Mouse (Mus musculus): ENCODE measurements around the gene Tssk6. TPM values are rescaled to one million over a fixed set of nuclear protein-coding genes. Genes with fewer than 3 reads are reported as not detected.

Gene Tssk6
- polyA plus RNA-seq, 1 experiment from 2014 or later: 3.8 TPM

GRCm38 (mm10) chr8:69882833-69883600 is 19.0 kb upstream of the Tssk6 start:
- no peak overlapping the region; the same call in 1 of the 2 replicates for H3K9ac ChIP-seq
- H3K36me3 ChIP-seq (ENCODE audit: insufficient read depth): no peaks in the 10 kb centered on the region
- H3K4me2 ChIP-seq: peak overlapping the region; percentile 61
- H3K9me3 ChIP-seq (ENCODE audit: low read depth, low read length): no peaks in the 10 kb centered on the region; the same call in 1 of the 2 replicates
- H3K27ac ChIP-seq (ENCODE audit: low read depth): no peak overlapping the region
- ATAC-seq (ENCODE audit: insufficient read depth) (peak; percentile 2; the same call in 1 of the 2 replicates), DNase-seq (no peak)
- H3K4me1 ChIP-seq (ENCODE audit: insufficient read depth): no peaks in the 10 kb centered on the region
- 14% methylated on average over 52 of the region's 52 CpGs for WGBS
- peak overlapping the region; percentile 40 for H3K4me3 ChIP-seq (ENCODE audit: low read depth, low read length)
- TF ChIP-seq CTCF (IDR thresholded peaks at IDR 0.05; ENCODE audit: low read depth): no peak
- H3K27me3 ChIP-seq (ENCODE audit: insufficient read depth, low read length): peaks cover 91% of the 10 kb centered on the region

- TF ChIP-seq CTCF (IDR thresholded peaks at IDR 0.05; ENCODE audit: low read depth): no peak
- 55% methylated on average over 13 of the region's 13 CpGs for WGBS
Measured at GRCm38 (mm10) chr8:69884141-69884540, 17.8 kb upstream of the Tssk6 start.

DNA sequence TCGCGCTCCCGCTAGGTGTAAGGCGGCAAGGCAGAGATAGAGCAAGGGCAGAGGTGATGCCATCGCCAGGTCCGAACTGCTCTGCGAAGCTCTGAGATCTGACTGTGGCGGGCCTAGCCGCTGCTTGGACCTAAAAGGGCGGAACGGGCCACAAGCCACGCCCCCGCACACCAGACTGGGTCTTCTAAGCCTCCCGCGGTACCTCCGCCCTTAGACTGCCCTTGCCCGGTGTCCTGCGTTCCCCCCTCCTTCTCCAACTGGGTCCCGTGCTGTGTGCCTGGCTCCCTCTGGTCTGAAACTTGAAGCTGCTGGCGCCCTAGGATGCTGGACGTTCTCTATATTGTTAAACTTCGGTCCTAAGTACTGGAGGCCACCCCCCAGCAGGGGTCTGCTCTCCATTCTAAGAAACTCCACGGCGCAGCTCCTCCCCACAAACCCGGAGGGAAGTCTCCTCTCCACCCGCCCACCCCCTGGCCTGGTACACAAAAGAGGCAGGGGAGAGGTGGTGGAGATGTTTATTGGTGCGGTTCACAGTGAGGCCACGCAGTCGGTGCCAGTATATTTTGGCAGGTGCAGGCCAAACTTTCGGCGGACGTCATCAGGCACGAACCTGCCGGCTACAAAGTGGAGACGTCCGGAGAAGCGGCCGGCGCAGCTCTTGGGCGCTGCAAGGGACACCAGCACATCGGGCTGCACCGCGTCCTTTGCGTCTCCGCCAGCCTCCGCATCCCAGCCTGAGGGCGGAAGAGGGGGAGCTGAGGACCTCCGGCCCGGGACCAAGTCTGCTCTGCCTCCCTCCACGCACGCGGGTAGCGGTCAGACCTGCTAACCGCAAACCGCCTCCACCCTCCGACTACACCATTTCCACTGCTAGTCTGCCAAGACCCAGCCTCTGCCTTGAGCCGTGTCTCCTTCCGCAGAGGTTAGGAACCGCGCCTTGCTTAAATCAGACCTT is 14.4 kb upstream of the Tssk6 start, which contains the start of gene Cilp2:
Cilp2 (minus strand) TSS at position 399 of the 955 bp plus-strand sequence.
- peak; percentile 22; the same call in 1 of the 2 replicates for ATAC-seq (ENCODE audit: insufficient read depth)
- H3K4me1 ChIP-seq (ENCODE audit: insufficient read depth): no peaks in the 10 kb centered on the region
- H3K27me3 ChIP-seq (ENCODE audit: insufficient read depth, low read length): peaks cover 84% of the 10 kb centered on the region
- H3K4me3 ChIP-seq (ENCODE audit: low read depth, low read length): peak within 1 kb of the TSS; percentile 29
- no peak for TF ChIP-seq CTCF (IDR thresholded peaks at IDR 0.05; ENCODE audit: low read depth)
- no peaks in the 10 kb centered on the region for H3K9me3 ChIP-seq (ENCODE audit: low read depth, low read length)
- no peaks in the 10 kb centered on the region for H3K36me3 ChIP-seq (ENCODE audit: insufficient read depth)
- peak within 1 kb of the TSS; percentile 53 for H3K4me2 ChIP-seq
- under 1% methylated on average over 59 of the region's 60 CpGs for WGBS
- DNase-seq: peak; percentile 42
- H3K9ac ChIP-seq: no peak within 1 kb of the TSS
- no peak within 1 kb of the TSS for H3K27ac ChIP-seq (ENCODE audit: low read depth)

More at GRCm38 (mm10) chr8:69884141-69884540, 17.8 kb upstream of the Tssk6 start:
- Histone ChIP-seq H3K4me2 (no peak overlapping the region), H3K27me3 (ENCODE audit: insufficient read depth, low read length) (peaks cover 100% of the 10 kb centered on the region), H3K4me3 (ENCODE audit: low read depth, low read length) (no peak overlapping the region), H3K36me3 (ENCODE audit: insufficient read depth) (no peaks in the 10 kb centered on the region), H3K4me1 (ENCODE audit: insufficient read depth) (no peaks in the 10 kb centered on the region), H3K27ac (ENCODE audit: low read depth) (no peak overlapping the region), H3K9me3 (ENCODE audit: low read depth, low read length) (no peaks in the 10 kb centered on the region; the same call in 1 of the 2 replicates), H3K9ac (no peak overlapping the region)
- DNase-seq (no peak), ATAC-seq (ENCODE audit: insufficient read depth) (no peak)

DNA sequence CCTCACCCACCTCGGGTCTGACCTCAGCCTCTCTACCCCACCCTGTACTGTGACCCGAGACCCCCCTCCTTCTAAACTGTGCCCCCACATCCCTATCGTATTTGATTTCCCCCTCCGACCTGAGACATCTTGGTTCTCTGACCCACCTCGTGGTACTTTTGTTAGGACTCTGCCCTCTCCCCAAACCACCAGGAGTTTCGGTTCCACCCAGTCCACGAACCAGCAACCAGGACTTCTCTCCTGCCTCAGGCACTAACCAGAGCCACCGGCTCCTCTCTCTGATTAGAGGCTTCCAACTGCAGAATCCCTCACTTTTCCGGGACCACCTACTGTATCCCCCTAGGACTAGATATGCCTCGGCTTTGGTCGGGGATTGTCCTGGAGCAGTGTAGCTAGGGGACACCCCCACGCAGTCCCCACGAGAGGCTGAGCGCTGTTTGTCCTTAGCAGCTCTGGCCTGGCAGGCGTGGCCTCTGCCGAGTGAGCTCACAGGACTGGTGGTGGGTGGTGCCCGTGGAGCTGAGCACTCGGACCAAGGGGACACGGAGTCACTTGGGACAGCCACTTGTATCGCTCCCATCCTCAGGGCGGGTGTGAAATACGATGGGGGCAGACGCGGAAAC is 13.6 kb upstream of the Tssk6 start:
- Histone ChIP-seq H3K27ac (ENCODE audit: low read depth) (no peak overlapping the region), H3K9ac (no peak overlapping the region), H3K36me3 (ENCODE audit: insufficient read depth) (no peaks in the 10 kb centered on the region), H3K4me2 (peak overlapping the region; percentile 53), H3K9me3 (ENCODE audit: low read depth, low read length) (no peaks in the 10 kb centered on the region), H3K4me3 (ENCODE audit: low read depth, low read length) (peak overlapping the region; percentile 29), H3K27me3 (ENCODE audit: insufficient read depth, low read length) (peaks cover 76% of the 10 kb centered on the region), H3K4me1 (ENCODE audit: insufficient read depth) (no peaks in the 10 kb centered on the region)
- ATAC-seq (ENCODE audit: insufficient read depth) (peak; percentile 25), DNase-seq (peak; percentile 16)
- 6% methylated on average over 24 of the region's 24 CpGs for WGBS
- no peak for TF ChIP-seq CTCF (IDR thresholded peaks at IDR 0.05; ENCODE audit: low read depth)

- no peak overlapping the region; the same call in 1 of the 2 replicates for H3K9ac ChIP-seq
Measured at GRCm38 (mm10) chr8:69888902-69889301, 13.1 kb upstream of the Tssk6 start.

DNA sequence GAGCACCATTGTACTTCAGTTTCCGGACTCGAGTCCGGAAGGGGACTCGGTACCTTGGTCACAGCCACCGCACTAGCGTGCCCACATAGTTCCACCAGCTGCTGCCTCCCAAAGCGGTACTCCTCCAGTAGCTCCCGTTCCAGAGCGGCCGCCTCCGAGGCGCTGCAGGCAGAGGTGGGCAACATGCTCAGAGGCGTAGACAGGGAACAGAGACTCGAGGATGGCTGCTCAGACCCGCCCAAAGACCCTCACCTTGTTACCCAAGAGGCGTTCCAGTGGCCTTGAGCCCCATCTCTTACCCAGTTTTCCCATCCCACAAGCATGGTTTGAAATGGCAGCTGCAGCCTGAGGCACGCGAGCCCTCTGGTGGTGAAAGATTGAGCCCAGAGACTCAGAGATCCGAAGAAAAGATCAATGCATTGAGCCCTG is 11.2 kb upstream of the Tssk6 start:
- no peak overlapping the region for H3K27ac ChIP-seq (ENCODE audit: low read depth)
- H3K4me1 ChIP-seq (ENCODE audit: insufficient read depth): no peaks in the 10 kb centered on the region
- DNase-seq: peak; percentile 79
- H3K36me3 ChIP-seq (ENCODE audit: insufficient read depth): peaks cover 9% of the 10 kb centered on the region; the same call in 1 of the 2 replicates
- WGBS: 37% methylated on average over 19 of the region's 19 CpGs
- H3K9me3 ChIP-seq (ENCODE audit: low read depth, low read length): no peaks in the 10 kb centered on the region
- no peak overlapping the region for H3K4me2 ChIP-seq
- H3K27me3 ChIP-seq (ENCODE audit: insufficient read depth, low read length): peaks cover 51% of the 10 kb centered on the region
- TF ChIP-seq CTCF (IDR thresholded peaks at IDR 0.05; ENCODE audit: low read depth): peak; percentile 83
- H3K4me3 ChIP-seq (ENCODE audit: low read depth, low read length): no peak overlapping the region
- ATAC-seq (ENCODE audit: insufficient read depth): no peak
- H3K9ac ChIP-seq: no peak overlapping the region

More at GRCm38 (mm10) chr8:69888902-69889301, 13.1 kb upstream of the Tssk6 start:
- 2% methylated on average over 32 of the region's 32 CpGs for WGBS
- Histone ChIP-seq H3K27ac (ENCODE audit: low read depth) (no peak overlapping the region), H3K4me2 (peak overlapping the region; percentile 53), H3K9me3 (ENCODE audit: low read depth, low read length) (no peaks in the 10 kb centered on the region), H3K27me3 (ENCODE audit: insufficient read depth, low read length) (peaks cover 71% of the 10 kb centered on the region), H3K36me3 (ENCODE audit: insufficient read depth) (peaks cover 3% of the 10 kb centered on the region; the same call in 1 of the 2 replicates), H3K4me3 (ENCODE audit: low read depth, low read length) (peak overlapping the region; percentile 29), H3K4me1 (ENCODE audit: insufficient read depth) (no peaks in the 10 kb centered on the region)
- no peak for TF ChIP-seq CTCF (IDR thresholded peaks at IDR 0.05; ENCODE audit: low read depth)
- DNase-seq: no peak
- ATAC-seq (ENCODE audit: insufficient read depth): no peak

All from lung, embryonic 14.5 days (tissue).